Mouse (Mus musculus): ENCODE measurements around the gene Zbtb40. TPM values are rescaled to one million over a fixed set of nuclear protein-coding genes. Genes with fewer than 3 reads are reported as not detected.

Gene Zbtb40
- total and polyA plus RNA-seq, 2 experiments = 2.5 to 5.1 TPM

GRCm38 (mm10) chr4:136937935-136938334 is 110.7 kb downstream of the Zbtb40 start:
- Histone ChIP-seq H3K9ac (ENCODE audit: low read depth, low read length) (no peak overlapping the region), H3K27me3 (ENCODE audit: control insufficient read depth, insufficient read depth, low read length) (no peaks in the 10 kb centered on the region), H3K79me2 (ENCODE audit: control insufficient read depth, insufficient read depth, low read length) (no peaks in the 10 kb centered on the region), H3K27ac (replicated peaks; ENCODE audit: insufficient read depth, low read depth, low read length) (no peak overlapping the region), H3K4me3 (ENCODE audit: insufficient read depth, low read depth, low read length) (no peak overlapping the region), H3K36me3 (ENCODE audit: control insufficient read depth, insufficient read depth, low read length) (no peaks in the 10 kb centered on the region), H3K4me1 (ENCODE audit: control insufficient read depth, insufficient read depth, low read length) (no peaks in the 10 kb centered on the region)
- TF ChIP-seq CTCF (IDR thresholded peaks at IDR 0.05; ENCODE audit: low read depth, low read length) = no peak
- TF ChIP-seq POLR2A (IDR thresholded peaks at IDR 0.05; ENCODE audit: extremely low read depth, insufficient read depth, low read length) = no peak
- no peak for DNase-seq (ENCODE audit: extremely low read depth, low read depth, low spot score)
- 84% methylated on average over 5 of the region's 5 CpGs for WGBS

DNA sequence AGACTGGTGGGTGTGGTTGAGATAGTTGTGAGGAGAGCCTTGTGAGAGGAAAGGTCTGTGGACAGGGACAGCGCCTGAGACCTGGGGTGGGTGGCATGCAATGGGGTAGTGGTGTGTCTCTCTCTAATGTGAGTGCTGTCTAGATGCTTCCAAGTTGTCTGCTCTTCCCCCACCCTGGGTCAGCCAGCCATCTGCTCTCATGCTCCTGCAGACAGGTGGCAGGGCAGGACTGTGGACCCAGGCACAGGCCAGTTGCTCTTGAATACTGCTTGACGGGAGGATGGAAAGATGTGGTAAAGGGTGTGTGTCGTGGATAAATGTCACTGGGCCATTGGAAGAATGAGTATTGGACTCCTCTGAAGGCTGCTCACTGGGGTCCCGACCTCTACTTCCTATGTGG is 111.3 kb downstream of the Zbtb40 start:
- Histone ChIP-seq H3K27ac (replicated peaks; ENCODE audit: insufficient read depth, low read depth, low read length) (no peak overlapping the region), H3K36me3 (ENCODE audit: control insufficient read depth, insufficient read depth, low read length) (no peaks in the 10 kb centered on the region), H3K27me3 (ENCODE audit: control insufficient read depth, insufficient read depth, low read length) (no peaks in the 10 kb centered on the region), H3K79me2 (ENCODE audit: control insufficient read depth, insufficient read depth, low read length) (no peaks in the 10 kb centered on the region), H3K9ac (ENCODE audit: low read depth, low read length) (no peak overlapping the region), H3K4me3 (ENCODE audit: insufficient read depth, low read depth, low read length) (no peak overlapping the region), H3K4me1 (ENCODE audit: control insufficient read depth, insufficient read depth, low read length) (no peaks in the 10 kb centered on the region)
- TF ChIP-seq POLR2A (IDR thresholded peaks at IDR 0.05; ENCODE audit: extremely low read depth, insufficient read depth, low read length) (no peak), CTCF (IDR thresholded peaks at IDR 0.05; ENCODE audit: low read depth, low read length) (no peak)
- no peak for DNase-seq (ENCODE audit: extremely low read depth, low read depth, low spot score)
- 68% methylated on average over 4 of the region's 4 CpGs for WGBS

- no peak overlapping the region for H3K27ac ChIP-seq (replicated peaks; ENCODE audit: insufficient read depth, low read depth, low read length)
- H3K4me3 ChIP-seq (ENCODE audit: insufficient read depth, low read depth, low read length) = no peak overlapping the region
- no peak overlapping the region for H3K9ac ChIP-seq (ENCODE audit: low read depth, low read length)
- no peaks in the 10 kb centered on the region for H3K4me1 ChIP-seq (ENCODE audit: control insufficient read depth, insufficient read depth, low read length)
- H3K79me2 ChIP-seq (ENCODE audit: control insufficient read depth, insufficient read depth, low read length) = no peaks in the 10 kb centered on the region
- no peak for TF ChIP-seq CTCF (IDR thresholded peaks at IDR 0.05; ENCODE audit: low read depth, low read length)
- no peak for TF ChIP-seq POLR2A (IDR thresholded peaks at IDR 0.05; ENCODE audit: extremely low read depth, insufficient read depth, low read length)
- H3K27me3 ChIP-seq (ENCODE audit: control insufficient read depth, insufficient read depth, low read length) = 0 out of 2 replicates have a peak, but pooled peaks cover 2% of the 10 kb centered on the region
- WGBS = 67% methylated on average over 18 of the region's 18 CpGs
- no peak for DNase-seq (ENCODE audit: extremely low read depth, low read depth, low spot score)
- no peaks in the 10 kb centered on the region for H3K36me3 ChIP-seq (ENCODE audit: control insufficient read depth, insufficient read depth, low read length)
These were observed 113.6 kb downstream of the Zbtb40 start for GRCm38 (mm10) chr4:136934746-136935613.

- H3K79me2 ChIP-seq (ENCODE audit: control insufficient read depth, insufficient read depth, low read length) = no peaks in the 10 kb centered on the region
- DNase-seq (ENCODE audit: extremely low read depth, low read depth, low spot score) = no peak
- H3K36me3 ChIP-seq (ENCODE audit: control insufficient read depth, insufficient read depth, low read length) = no peaks in the 10 kb centered on the region
- no peak for TF ChIP-seq POLR2A (IDR thresholded peaks at IDR 0.05; ENCODE audit: extremely low read depth, insufficient read depth, low read length)
- TF ChIP-seq CTCF (IDR thresholded peaks at IDR 0.05; ENCODE audit: low read depth, low read length) = no peak
- 72% methylated on average over 8 of the region's 8 CpGs for WGBS
- 0 out of 2 replicates have a peak, but pooled peaks cover 2% of the 10 kb centered on the region for H3K27me3 ChIP-seq (ENCODE audit: control insufficient read depth, insufficient read depth, low read length)
- no peak overlapping the region for H3K9ac ChIP-seq (ENCODE audit: low read depth, low read length)
- no peaks in the 10 kb centered on the region for H3K4me1 ChIP-seq (ENCODE audit: control insufficient read depth, insufficient read depth, low read length)
- H3K27ac ChIP-seq (replicated peaks; ENCODE audit: insufficient read depth, low read depth, low read length) = no peak overlapping the region
- no peak overlapping the region for H3K4me3 ChIP-seq (ENCODE audit: insufficient read depth, low read depth, low read length)
These were observed 118.1 kb downstream of the Zbtb40 start for GRCm38 (mm10) chr4:136930474-136930873.

Other genes starting within 250 kb of the Zbtb40 start
- gene Ephb2, start 212.8 kb downstream of the Zbtb40 start, total RNA-seq (2014; rRNA removed) = 0.20 and 0.37 TPM in 2 replicates
- 0.18 and 0.27 TPM in 2 replicates for gene Ephb2, start 212.8 kb downstream of the Zbtb40 start, polyA plus RNA-seq (2012; rRNA removed)
- 64.7 and 68.4 TPM in 2 replicates for gene C1qb, start 162.6 kb downstream of the Zbtb40 start, total RNA-seq (2014; rRNA removed)
- gene C1qb, start 162.6 kb downstream of the Zbtb40 start, polyA plus RNA-seq (2012; rRNA removed) = 56.7 and 88.8 TPM in 2 replicates
- gene C1qc, start 155.7 kb downstream of the Zbtb40 start, total RNA-seq (2014; rRNA removed) = 82.9 and 89.6 TPM in 2 replicates
- 66.3 and 104 TPM in 2 replicates for gene C1qc, start 155.7 kb downstream of the Zbtb40 start, polyA plus RNA-seq (2012; rRNA removed)
- 76.5 and 86.2 TPM in 2 replicates for gene C1qa, start 150.0 kb downstream of the Zbtb40 start, total RNA-seq (2014; rRNA removed)
- gene C1qa, start 150.0 kb downstream of the Zbtb40 start, polyA plus RNA-seq (2012; rRNA removed) = 47.3 and 76.4 TPM in 2 replicates
- gene Epha8, start 92.0 kb downstream of the Zbtb40 start, total RNA-seq (2014; rRNA removed) = not detected in 2 replicates
- gene Epha8, start 92.0 kb downstream of the Zbtb40 start, polyA plus RNA-seq (2012; rRNA removed) = not detected in 2 replicates
- gene Wnt4, start 228.7 kb upstream of the Zbtb40 start, total RNA-seq (2014; rRNA removed) = 0.40 and 0.46 TPM in 2 replicates
- gene Wnt4, start 228.7 kb upstream of the Zbtb40 start, polyA plus RNA-seq (2012; rRNA removed) = 0.80 and 1.4 TPM in 2 replicates